Mouse (Mus musculus): ENCODE measurements around the gene Pcp4l1.
"Not testable (repeated sequence)": the region's sequence is repeated elsewhere in the genome, so short reads cannot be mapped to it uniquely, and the experiment has no call there.

The Pcp4l1 gene

GRCm38 (mm10) chr1:171187851-171188700 is 8.0 kb downstream of the Pcp4l1 start:
- DNase-seq, result no peak

- DNase-seq, result no peak
These were observed 10.4 kb downstream of the Pcp4l1 start for GRCm38 (mm10) chr1:171185655-171186054.

GRCm38 (mm10) chr1:171184314-171184713 is 11.8 kb downstream of the Pcp4l1 start:
- peak; percentile 78 for DNase-seq

- peak; percentile 72 for DNase-seq
These were observed 12.4 kb downstream of the Pcp4l1 start for GRCm38 (mm10) chr1:171183620-171184019.

- no peak for DNase-seq
These were observed 13.0 kb downstream of the Pcp4l1 start for GRCm38 (mm10) chr1:171183025-171183424.

GRCm38 (mm10) chr1:171179487-171180171 is 16.4 kb downstream of the Pcp4l1 start:
- no peak for DNase-seq

- DNase-seq, result no peak
These were observed 23.3 kb downstream of the Pcp4l1 start for GRCm38 (mm10) chr1:171172779-171173178.

- DNase-seq, result peak; percentile 36
These were observed 24.9 kb downstream of the Pcp4l1 start for GRCm38 (mm10) chr1:171171138-171171537.

GRCm38 (mm10) chr1:171169913-171170312 is 26.2 kb downstream of the Pcp4l1 start:
- DNase-seq, result no peak

- DNase-seq, result no peak
These were observed 27.2 kb downstream of the Pcp4l1 start for GRCm38 (mm10) chr1:171168906-171169305.

GRCm38 (mm10) chr1:171165629-171166345 is 30.3 kb downstream of the Pcp4l1 start:
- no peak for DNase-seq

GRCm38 (mm10) chr1:171164258-171164657 is 31.8 kb downstream of the Pcp4l1 start:
- DNase-seq, result peak; percentile 53

- DNase-seq, result no peak
These were observed 33.5 kb downstream of the Pcp4l1 start for GRCm38 (mm10) chr1:171162526-171162925.

- peak; percentile 33 for DNase-seq
These were observed 36.5 kb downstream of the Pcp4l1 start for GRCm38 (mm10) chr1:171159485-171159975.

- DNase-seq, result no peak
These were observed 38.1 kb downstream of the Pcp4l1 start for GRCm38 (mm10) chr1:171157965-171158364.

GRCm38 (mm10) chr1:171156644-171157043 is 39.4 kb downstream of the Pcp4l1 start:
- no peak for DNase-seq

- DNase-seq, result no peak
These were observed 44.1 kb downstream of the Pcp4l1 start for GRCm38 (mm10) chr1:171151966-171152365.

GRCm38 (mm10) chr1:171150838-171151391 is 45.2 kb downstream of the Pcp4l1 start:
- DNase-seq, result no peak

- peak; percentile 97 for DNase-seq
These were observed 45.9 kb downstream of the Pcp4l1 start, which contains the start of the genes Sdhc and Mpz for GRCm38 (mm10) chr1:171149974-171150760. TSS of gene Sdhc (minus strand) at chr1:171150603. TSS of gene Mpz (plus strand) at chr1:171150711.

GRCm38 (mm10) chr1:171142981-171143380 is 53.1 kb downstream of the Pcp4l1 start:
- not testable (repeated sequence) for DNase-seq

- not testable (repeated sequence) for DNase-seq
These were observed 58.4 kb downstream of the Pcp4l1 start for GRCm38 (mm10) chr1:171137486-171138155.

Data from lung, postnatal 10 days (tissue).